Comparison of ENCODE assay signal across 8 mouse cellular contexts in genomic region chr10:121692944-121693579, GRCm38 (mm10). TPM values are rescaled to one million over a fixed set of nuclear protein-coding genes. Genes with fewer than 3 reads are reported as not detected.
DNase-seq lines count a peak whose midpoint lies in the region; ATAC-seq and TF ChIP-seq lines count a peak whose summit lies in the region.

No protein-coding gene starts in this region.

- DNase-seq in lung, postnatal 10 days = no peak
- peak; percentile 16 for DNase-seq in hindbrain, embryonic 11.5 days (ENCODE audit: low spot score)
- DNase-seq in testis, postnatal 10 days (ENCODE audit: low spot score) = peak; percentile 38
- DNase-seq in thymus, postnatal 14 days = no peak
- no peak for DNase-seq in spleen, adult 18-20 months
- DNase-seq in thymus, adult 2 months = no peak

- H3K36me3 ChIP-seq in lung, embryonic 16.5 days (ENCODE audit: control insufficient read depth, insufficient read depth, low read length) = no peaks in the 10 kb centered on the region
- H3K36me3 ChIP-seq in hindbrain, embryonic 11.5 days (ENCODE audit: control insufficient read depth, insufficient read depth, low read length) = no peaks in the 10 kb centered on the region
- no peaks in the 10 kb centered on the region for H3K36me3 ChIP-seq in limb, embryonic 13.5 days
- no peaks in the 10 kb centered on the region for H3K36me3 ChIP-seq in thymus, adult 2 months (ENCODE audit: control insufficient read depth, insufficient read depth, low read length)

- H3K9ac ChIP-seq in lung, embryonic 16.5 days (ENCODE audit: low read length) = peak overlapping the region; percentile 52; the same call in 1 of the 2 replicates
- H3K9ac ChIP-seq in hindbrain, embryonic 11.5 days (ENCODE audit: low read depth, low read length) = no peak overlapping the region
- H3K9ac ChIP-seq in limb, embryonic 13.5 days = no peak overlapping the region

- no peak for TF ChIP-seq CTCF in thymus, adult 2 months (IDR thresholded peaks at IDR 0.05; ENCODE audit: borderline replicate concordance, control insufficient read depth, extremely low read depth, insufficient read depth, low read length, poor library complexity)

- H3K4me3 ChIP-seq in lung, embryonic 16.5 days (ENCODE audit: low read length) = peak overlapping the region; percentile 28
- no peak overlapping the region for H3K4me3 ChIP-seq in hindbrain, embryonic 11.5 days (ENCODE audit: low read depth, low read length)
- peak overlapping the region; percentile 15 for H3K4me3 ChIP-seq in limb, embryonic 13.5 days
- no peak overlapping the region; the same call in 1 of the 2 replicates for H3K4me3 ChIP-seq in thymus, adult 2 months (ENCODE audit: control insufficient read depth, insufficient read depth, low read length)

- peaks cover 3% of the 10 kb centered on the region; the same call in 1 of the 2 replicates for H3K27me3 ChIP-seq in lung, embryonic 16.5 days (ENCODE audit: control insufficient read depth, insufficient read depth, low read depth, low read length)
- no peaks in the 10 kb centered on the region for H3K27me3 ChIP-seq in hindbrain, embryonic 11.5 days (ENCODE audit: control insufficient read depth, insufficient read depth, low read length)
- no peaks in the 10 kb centered on the region for H3K27me3 ChIP-seq in limb, embryonic 13.5 days
- no peaks in the 10 kb centered on the region for H3K27me3 ChIP-seq in thymus, adult 2 months (ENCODE audit: control insufficient read depth, insufficient read depth, low read length)

- no peaks in the 10 kb centered on the region for H3K4me1 ChIP-seq in lung, embryonic 16.5 days (replicated peaks; ENCODE audit: control insufficient read depth, insufficient read depth, low read length)
- no peaks in the 10 kb centered on the region for H3K4me1 ChIP-seq in hindbrain, embryonic 11.5 days (replicated peaks; ENCODE audit: control insufficient read depth, insufficient read depth, low read length)
- H3K4me1 ChIP-seq in limb, embryonic 13.5 days = 0 out of 2 replicates have a peak, but pooled peaks cover 3% of the 10 kb centered on the region
- H3K4me1 ChIP-seq in thymus, adult 2 months (replicated peaks; ENCODE audit: control insufficient read depth, insufficient read depth, low read length) = no peaks in the 10 kb centered on the region

- H3K4me2 ChIP-seq in lung, embryonic 16.5 days (ENCODE audit: low read depth, low read length) = peak overlapping the region; percentile 47
- H3K4me2 ChIP-seq in hindbrain, embryonic 11.5 days (replicated peaks; ENCODE audit: low read depth, low read length) = no peak overlapping the region
- H3K4me2 ChIP-seq in limb, embryonic 13.5 days (replicated peaks) = peak overlapping the region; percentile 49

- no peak for ATAC-seq in lung, embryonic 16.5 days (ENCODE audit: low read depth)
- ATAC-seq in hindbrain, embryonic 11.5 days (ENCODE audit: low FRiP score) = no peak
- ATAC-seq in limb, embryonic 13.5 days (ENCODE audit: low FRiP score, low read depth) = no peak

- no peak overlapping the region for H3K27ac ChIP-seq in lung, embryonic 16.5 days (ENCODE audit: low read length)
- H3K27ac ChIP-seq in hindbrain, embryonic 11.5 days (ENCODE audit: low read depth, low read length) = no peak overlapping the region
- no peak overlapping the region for H3K27ac ChIP-seq in limb, embryonic 13.5 days
- no peak overlapping the region for H3K27ac ChIP-seq in thymus, adult 2 months (ENCODE audit: control insufficient read depth, insufficient read depth, low read length)

- WGBS in lung, embryonic 16.5 days = 25% methylated on average over 18 of the region's 18 CpGs
- 40% methylated on average over 18 of the region's 18 CpGs for WGBS in hindbrain, embryonic 11.5 days
- 53% methylated on average over 18 of the region's 18 CpGs for WGBS in limb, embryonic 13.5 days
- 31% methylated on average over 18 of the region's 18 CpGs for WGBS in thymus, adult 2 months

- TF ChIP-seq POLR2A in thymus, adult 2 months (IDR thresholded peaks at IDR 0.05; ENCODE audit: control insufficient read depth, extremely low read depth, insufficient read depth, low read length, poor library complexity) = no peak

- peaks cover 3% of the 10 kb centered on the region; the same call in 1 of the 2 replicates for H3K9me3 ChIP-seq in lung, embryonic 16.5 days (ENCODE audit: control insufficient read depth, low read length)
- no peaks in the 10 kb centered on the region for H3K9me3 ChIP-seq in hindbrain, embryonic 11.5 days (ENCODE audit: control insufficient read depth, low read length)
- H3K9me3 ChIP-seq in limb, embryonic 13.5 days = no peaks in the 10 kb centered on the region

RNA-seq across cellular contexts. Expression of gene BC048403, which starts 46.7 kb away (rescaled TPM):
- polyA plus RNA-seq in lung, embryonic 16.5 days (2015; fragmentation: Nextera tagmentation; extraction: Ambion mirVana) = 2.5 and 2.7 TPM in 2 replicates
- 2.9 and 3.6 TPM in 2 replicates for polyA plus RNA-seq in hindbrain, embryonic 11.5 days (2014; fragmentation: Nextera tagmentation; extraction: Ambion mirVana)
- 2.7 and 2.8 TPM in 2 replicates for polyA plus RNA-seq in limb, embryonic 13.5 days (2015; fragmentation: Nextera tagmentation; extraction: Ambion mirVana)
- 4.4 and 5.3 TPM in 2 replicates for polyA plus RNA-seq in thymus, adult 2 months (2012; rRNA removed)

RNA-seq across cellular contexts. Expression of gene D930020B18Rik, which starts 51.7 kb away (rescaled TPM):
- 0.30 and 0.38 TPM in 2 replicates for polyA plus RNA-seq in lung, embryonic 16.5 days (2015; fragmentation: Nextera tagmentation; extraction: Ambion mirVana)
- 0.22 and 0.31 TPM in 2 replicates for polyA plus RNA-seq in hindbrain, embryonic 11.5 days (2014; fragmentation: Nextera tagmentation; extraction: Ambion mirVana)
- 1.2 TPM in 2 replicates for polyA plus RNA-seq in limb, embryonic 13.5 days (2015; fragmentation: Nextera tagmentation; extraction: Ambion mirVana)
- polyA plus RNA-seq in thymus, adult 2 months (2012; rRNA removed) = 0.04 and 0.22 TPM in 2 replicates

Comparison
In these comparisons a context has a peak if more than half of its experiments do, and no peak if none do; other contexts are left out.
1. H3K4me3 ChIP-seq: peak in lung, embryonic 16.5 days (single experiment) and limb, embryonic 13.5 days (single experiment); none in hindbrain, embryonic 11.5 days (single experiment) and thymus, adult 2 months (single experiment).
2. DNase-seq: peak in hindbrain, embryonic 11.5 days (single experiment) and testis, postnatal 10 days (single experiment); none in lung, postnatal 10 days (single experiment), thymus, postnatal 14 days (single experiment), spleen, adult 18-20 months (0 of 2) and thymus, adult 2 months (single experiment).